Mouse (Mus musculus) embryonic fibroblast, embryonic 13.5 days (primary cell): ENCODE data around the gene Scp2. TPM values are rescaled to one million over a fixed set of nuclear protein-coding genes. Genes with fewer than 3 reads are reported as not detected.
"Not testable (repeated sequence)": the region's sequence is repeated elsewhere in the genome, so short reads cannot be mapped to it uniquely, and the experiment has no call there.

Experiments used
- H3K27ac ChIP-seq: 2 replicates; pipeline ENCODE4 v1.5.1; 2012; ENCODE audit warnings: low read length, control low read depth, inconsistent platforms; ENCODE audit not compliant: insufficient read depth
- H3K4me1 ChIP-seq: 2 replicates; pipeline ENCODE4 v1.6.1; 2011; ENCODE audit warnings: low read length; ENCODE audit not compliant: control insufficient read depth, insufficient read depth
- H3K4me3 ChIP-seq: 2 replicates; pipeline ENCODE4 v1.5.1; 2011; ENCODE audit warnings: mild to moderate bottlenecking, control low read depth, low read length; ENCODE audit not compliant: insufficient read depth
- CTCF ChIP-seq: IDR thresholded peaks from 2 replicates; pipeline ENCODE4 v1.5.1; 2011; ENCODE audit warnings: mild to moderate bottlenecking, control low read depth, low read length, moderate library complexity, borderline replicate concordance; ENCODE audit not compliant: insufficient read depth
- POLR2A ChIP-seq: IDR thresholded peaks from 2 replicates; pipeline ENCODE4 v1.6.1; 2011; ENCODE audit warnings: low read depth, mild to moderate bottlenecking, control low read depth, low read length, moderate library complexity
- polyA plus RNA-seq: library from polyadenylated mRNA; stranded (reverse); fragments of >200 nt; gene quantifications from 2 replicates; pipeline ENCODE4 v1.2.4, GENCODE M21; 2011; ENCODE audit warnings: low read depth; ENCODE audit not compliant: missing spikeins, insufficient read length

The Scp2 gene
- polyA plus RNA-seq, result 104 and 118 TPM in 2 replicates

DNA sequence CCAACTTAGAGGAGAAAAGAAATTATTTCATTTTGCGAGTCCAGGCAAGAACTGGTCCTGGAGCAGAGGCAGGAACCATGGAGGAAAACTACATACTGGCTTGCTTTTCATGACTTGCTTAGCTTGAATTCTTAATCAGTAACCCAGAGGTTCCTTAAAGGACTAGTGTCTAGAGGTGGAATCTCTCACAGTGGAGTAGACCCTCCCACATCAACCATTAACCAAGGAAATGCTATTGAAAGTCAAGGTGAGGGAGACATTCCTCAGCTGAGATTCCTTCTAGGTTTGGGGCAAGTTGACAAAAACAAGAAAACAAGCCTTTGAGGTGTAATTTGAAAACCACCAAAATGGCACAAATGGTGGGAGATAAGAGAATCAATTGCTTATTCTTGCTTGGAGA is at the start of gene Scp2:
TSS of gene Scp2 (minus strand) at position 119 of the 400 bp plus-strand sequence.
- Histone ChIP-seq H3K4me1 (no peaks in the 10 kb centered on the region), H3K27ac (no peak within 1 kb of the TSS), H3K4me3 (no peak within 1 kb of the TSS)
- TF ChIP-seq CTCF (no peak), POLR2A (no peak)

GRCm38 (mm10) chr4:108192821-108193323 is 48.1 kb upstream of the Scp2 start:
- TF ChIP-seq CTCF, result no peak
- TF ChIP-seq POLR2A, result no peak
- Histone ChIP-seq H3K27ac (no peak overlapping the region), H3K4me1 (no peaks in the 10 kb centered on the region), H3K4me3 (no peak overlapping the region)

- TF ChIP-seq CTCF (no peak), POLR2A (no peak)
- Histone ChIP-seq H3K27ac (no peak overlapping the region), H3K4me3 (no peak overlapping the region), H3K4me1 (no peaks in the 10 kb centered on the region)
These were observed 37.5 kb upstream of the Scp2 start for GRCm38 (mm10) chr4:108182278-108182677.

DNA sequence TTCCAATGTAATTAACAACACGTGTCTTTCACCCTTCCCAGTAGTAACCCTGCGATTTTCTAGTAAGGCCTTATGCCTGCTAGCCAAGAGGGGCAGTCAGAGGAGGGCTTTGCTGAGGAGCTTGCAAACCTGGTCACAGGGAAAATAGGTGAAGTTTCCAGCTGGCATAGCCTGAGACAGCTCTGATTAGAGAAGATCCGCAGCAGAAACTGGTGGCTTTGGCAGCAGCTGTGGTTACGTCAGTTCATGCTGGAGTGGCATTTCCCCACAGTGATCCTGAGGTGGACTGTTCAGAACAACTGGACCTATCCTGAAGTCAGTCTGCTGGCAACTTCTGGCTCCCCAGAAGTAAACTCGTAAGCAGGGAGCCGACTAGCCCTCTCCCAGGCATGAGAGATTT is 23.3 kb upstream of the Scp2 start:
- TF ChIP-seq POLR2A (no peak), CTCF (no peak)
- H3K4me3 ChIP-seq, result no peak overlapping the region
- no peaks in the 10 kb centered on the region for H3K4me1 ChIP-seq
- no peak overlapping the region for H3K27ac ChIP-seq

GRCm38 (mm10) chr4:108166874-108167273 is 22.1 kb upstream of the Scp2 start:
- TF ChIP-seq POLR2A (no peak), CTCF (no peak)
- Histone ChIP-seq H3K4me3 (no peak overlapping the region), H3K4me1 (no peaks in the 10 kb centered on the region), H3K27ac (no peak overlapping the region)

- peak within 1 kb of the TSS; percentile 75 for H3K4me3 ChIP-seq
- H3K4me1 ChIP-seq, result no peaks in the 10 kb centered on the region
- TF ChIP-seq POLR2A (peak; percentile 57), CTCF (no peak)
- H3K27ac ChIP-seq, result no peak within 1 kb of the TSS
These were observed 20.5 kb upstream of the Scp2 start, which contains the start of gene Echdc2 for GRCm38 (mm10) chr4:108165152-108165895. Gene Echdc2, plus strand, starts transcription at chr4:108165437.

GRCm38 (mm10) chr4:108163291-108163690 is 18.5 kb upstream of the Scp2 start:
- no peak overlapping the region for H3K4me3 ChIP-seq
- no peak for TF ChIP-seq POLR2A
- no peaks in the 10 kb centered on the region for H3K4me1 ChIP-seq
- H3K27ac ChIP-seq, result no peak overlapping the region

DNA sequence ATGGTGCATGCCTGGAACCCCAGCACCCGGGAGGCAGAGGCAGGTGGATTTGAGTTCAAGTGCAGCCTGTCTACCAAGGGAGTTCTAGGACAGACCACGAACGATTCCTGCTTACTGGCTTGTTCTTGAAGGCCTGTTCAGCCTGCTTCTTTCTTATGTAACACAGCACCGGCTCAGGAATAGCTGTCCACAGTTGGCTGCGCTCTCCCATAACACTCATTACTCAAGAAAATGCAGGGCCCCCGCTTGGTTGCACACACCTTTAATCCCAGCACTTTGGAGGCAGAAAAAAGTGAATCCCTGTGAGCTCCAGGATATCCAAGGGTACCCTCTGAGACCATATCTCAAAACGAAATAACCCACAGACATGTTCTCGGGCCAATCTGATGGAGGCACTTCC is 17.1 kb upstream of the Scp2 start:
- H3K4me1 ChIP-seq, result no peaks in the 10 kb centered on the region
- TF ChIP-seq CTCF (no peak), POLR2A (no peak)
- no peak overlapping the region for H3K27ac ChIP-seq
- H3K4me3 ChIP-seq, result no peak overlapping the region

GRCm38 (mm10) chr4:108155141-108155540 is 10.3 kb upstream of the Scp2 start:
- H3K4me1 ChIP-seq, H3K4me3 ChIP-seq, H3K27ac ChIP-seq: not testable (repeated sequence)

DNA sequence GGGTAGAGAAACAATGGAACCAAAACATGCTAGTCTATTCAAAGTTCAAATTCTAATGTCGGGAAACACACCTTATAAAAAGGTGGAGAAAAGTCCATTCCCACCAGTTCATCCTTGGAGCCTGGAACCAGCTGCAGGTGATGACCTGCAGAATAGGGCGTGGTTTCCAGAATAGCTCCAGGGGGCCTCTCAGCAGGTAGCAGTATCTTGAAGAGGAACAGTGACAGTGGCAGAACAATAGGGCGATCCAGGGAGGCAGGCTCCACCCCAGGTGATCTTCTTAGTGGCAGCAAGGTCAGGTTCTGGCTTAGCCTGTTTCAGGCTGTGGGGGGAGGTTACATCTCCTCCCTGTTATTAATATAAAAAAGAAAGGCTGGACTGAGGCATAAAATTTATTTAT is 756 bp upstream of the Scp2 start:
- H3K4me3 ChIP-seq, H3K4me1 ChIP-seq: not testable (repeated sequence)

DNA sequence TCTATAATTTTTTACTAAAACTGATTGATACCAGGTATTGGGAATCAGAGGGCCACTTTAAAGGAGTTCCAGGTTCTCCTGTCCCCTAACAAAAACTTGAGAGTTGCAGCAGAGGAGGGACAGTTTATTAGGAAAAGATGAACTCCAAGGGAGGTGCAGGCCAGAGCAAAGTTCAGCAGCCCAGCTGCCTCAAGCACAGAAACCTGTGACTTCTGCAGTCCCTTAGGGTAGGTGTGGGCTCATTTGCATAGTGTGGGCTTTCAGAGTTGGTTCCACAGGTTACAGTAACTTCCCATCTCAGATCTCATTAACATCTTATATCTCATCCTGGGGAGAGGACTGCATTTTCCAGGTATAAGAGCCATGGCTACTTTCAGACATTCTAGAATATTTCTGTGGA is 1.0 kb downstream of the Scp2 start:
- no peak for TF ChIP-seq POLR2A
- TF ChIP-seq CTCF, result no peak
- no peak overlapping the region for H3K4me3 ChIP-seq
- H3K4me1 ChIP-seq, result no peaks in the 10 kb centered on the region
- no peak overlapping the region for H3K27ac ChIP-seq

More for the DNA sequence above, 756 bp upstream of the Scp2 start:
- H3K27ac ChIP-seq, result not testable (repeated sequence)

GRCm38 (mm10) chr4:108143178-108143577 is 1.6 kb downstream of the Scp2 start:
- H3K4me3 ChIP-seq, H3K27ac ChIP-seq, H3K4me1 ChIP-seq: not testable (repeated sequence)
